Mouse (Mus musculus) MEL-GATA-1-ER (cell line): ENCODE measurements around the gene Rpl38.

ENCODE experiments used
- DNase-seq: peaks from one replicate; pipeline ENCODE4 v3.0.0-alpha.2; 2012; ENCODE audit warnings: low read depth; ENCODE audit errors: extremely low read depth

Gene Rpl38

DNA sequence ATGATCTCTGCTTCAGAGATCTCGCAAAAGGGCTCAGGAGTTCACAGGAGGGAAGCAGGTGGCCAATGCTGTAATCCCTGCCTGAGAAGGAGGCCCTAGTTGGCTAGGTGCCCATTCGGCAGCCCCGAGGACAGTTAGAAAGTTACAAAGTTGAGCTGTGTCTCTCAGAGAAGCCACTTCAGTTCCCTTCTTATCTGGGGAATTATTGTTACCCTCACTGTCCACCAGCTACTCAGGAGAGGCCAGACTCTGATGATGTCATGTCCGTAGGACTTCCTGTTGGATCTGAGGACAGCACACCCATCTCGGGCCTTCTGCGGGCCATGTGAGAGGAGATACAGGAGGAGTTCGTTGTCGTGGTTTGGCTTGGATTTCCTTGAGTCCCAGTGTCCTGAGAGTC lies 11.3 kb downstream of the Rpl38 start:
- DNase-seq = no peak

DNA sequence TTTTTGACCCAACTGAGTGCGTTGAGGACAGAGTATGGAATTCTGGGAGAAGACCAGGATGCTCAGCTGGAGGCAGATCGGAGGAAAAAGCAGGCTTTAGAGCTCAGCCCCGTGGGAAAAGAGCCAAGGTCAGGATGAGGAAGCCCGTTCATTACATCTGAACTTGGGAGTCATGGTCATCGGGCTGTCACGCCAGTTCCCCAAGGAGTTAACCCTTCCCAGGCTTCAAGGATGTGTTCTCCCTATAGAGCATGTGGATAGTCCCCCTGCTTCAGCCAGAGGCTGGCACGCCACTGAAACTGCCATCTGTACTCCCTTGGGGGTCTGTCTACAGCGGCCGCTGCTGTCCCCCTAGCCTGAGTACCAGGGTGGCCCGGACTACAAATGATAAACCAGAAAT lies 12.0 kb downstream of the Rpl38 start:
- DNase-seq = no peak

DNA sequence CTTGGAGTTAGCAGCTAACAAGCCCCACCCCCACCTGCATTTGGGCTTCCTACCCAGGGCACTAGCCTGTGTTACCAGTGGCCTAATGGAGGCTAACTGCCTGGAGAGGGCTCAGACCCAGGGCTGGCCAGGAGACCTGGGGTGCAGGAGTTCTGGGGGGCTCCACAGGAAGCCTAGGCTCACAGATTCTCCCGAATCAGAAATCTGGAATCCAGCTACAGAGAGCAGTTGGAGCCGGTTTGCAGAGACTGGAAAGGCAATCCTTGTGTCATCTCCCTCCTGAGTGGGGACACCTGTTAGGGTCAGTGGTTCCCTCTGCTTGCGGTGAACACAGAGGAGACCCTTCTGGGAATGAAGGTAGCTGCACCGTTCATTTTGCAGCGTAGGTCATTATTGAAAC lies 12.7 kb downstream of the Rpl38 start:
- no peak for DNase-seq

DNA sequence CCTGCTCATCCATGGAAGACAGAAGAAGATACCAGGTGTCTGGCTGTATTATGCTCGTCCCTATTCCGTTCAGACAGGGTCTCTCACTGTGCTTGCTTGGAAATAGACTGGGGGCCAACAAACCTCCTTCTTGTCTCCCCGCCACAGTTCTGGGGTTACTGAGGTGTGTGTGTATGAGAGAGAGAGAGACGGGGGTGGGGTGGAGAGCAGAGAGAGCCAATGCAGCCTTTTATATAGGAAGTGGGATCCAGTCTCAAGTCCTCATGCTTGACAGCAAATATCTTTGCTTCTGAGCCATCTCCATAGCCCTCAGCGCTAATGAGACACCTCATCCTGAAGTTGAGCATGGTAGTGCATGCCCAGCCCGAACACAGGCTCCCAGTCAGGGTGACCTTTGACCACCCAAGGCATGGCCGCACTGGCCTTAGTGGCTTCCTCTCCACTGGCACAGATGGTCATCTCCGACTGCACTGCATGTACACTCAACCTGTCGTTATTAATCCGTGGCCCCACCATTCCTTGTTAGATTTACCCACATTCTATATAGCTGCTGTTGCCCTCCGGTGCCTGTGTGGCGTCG lies 14.1 kb downstream of the Rpl38 start:
- DNase-seq = no peak

DNA sequence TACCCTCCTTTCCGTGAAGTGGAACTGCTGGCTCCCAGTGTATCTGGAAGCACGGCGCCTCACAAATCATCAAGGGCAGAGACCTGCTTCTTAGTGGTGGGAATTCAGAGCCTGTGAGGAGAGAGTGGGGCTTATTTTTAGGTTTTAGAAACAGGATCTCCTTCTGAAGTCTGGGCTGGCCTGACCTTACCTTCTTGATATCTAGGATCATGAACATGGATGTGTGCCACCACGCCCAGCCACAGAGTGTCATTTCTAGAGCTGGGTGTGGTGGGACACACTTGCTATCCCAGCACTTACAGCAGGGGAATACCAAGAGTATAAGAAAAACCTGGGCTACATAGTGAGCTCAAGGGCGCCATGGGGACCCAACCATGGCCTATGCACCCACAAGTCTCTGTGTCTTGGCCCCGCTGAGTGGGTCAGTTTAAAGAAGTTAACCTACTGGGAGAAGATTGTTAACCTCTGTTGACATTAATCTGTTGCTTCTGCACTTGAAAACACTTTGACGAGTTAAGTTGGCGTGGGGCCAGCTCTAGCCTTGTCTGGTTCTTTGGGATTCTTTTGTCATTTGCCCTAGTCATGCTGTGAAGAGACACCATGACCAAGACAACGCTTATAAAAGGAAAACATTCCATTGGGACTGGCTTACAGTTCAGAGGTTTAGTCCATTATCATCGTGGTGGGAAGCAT lies 14.9 kb downstream of the Rpl38 start:
- DNase-seq = no peak

DNA sequence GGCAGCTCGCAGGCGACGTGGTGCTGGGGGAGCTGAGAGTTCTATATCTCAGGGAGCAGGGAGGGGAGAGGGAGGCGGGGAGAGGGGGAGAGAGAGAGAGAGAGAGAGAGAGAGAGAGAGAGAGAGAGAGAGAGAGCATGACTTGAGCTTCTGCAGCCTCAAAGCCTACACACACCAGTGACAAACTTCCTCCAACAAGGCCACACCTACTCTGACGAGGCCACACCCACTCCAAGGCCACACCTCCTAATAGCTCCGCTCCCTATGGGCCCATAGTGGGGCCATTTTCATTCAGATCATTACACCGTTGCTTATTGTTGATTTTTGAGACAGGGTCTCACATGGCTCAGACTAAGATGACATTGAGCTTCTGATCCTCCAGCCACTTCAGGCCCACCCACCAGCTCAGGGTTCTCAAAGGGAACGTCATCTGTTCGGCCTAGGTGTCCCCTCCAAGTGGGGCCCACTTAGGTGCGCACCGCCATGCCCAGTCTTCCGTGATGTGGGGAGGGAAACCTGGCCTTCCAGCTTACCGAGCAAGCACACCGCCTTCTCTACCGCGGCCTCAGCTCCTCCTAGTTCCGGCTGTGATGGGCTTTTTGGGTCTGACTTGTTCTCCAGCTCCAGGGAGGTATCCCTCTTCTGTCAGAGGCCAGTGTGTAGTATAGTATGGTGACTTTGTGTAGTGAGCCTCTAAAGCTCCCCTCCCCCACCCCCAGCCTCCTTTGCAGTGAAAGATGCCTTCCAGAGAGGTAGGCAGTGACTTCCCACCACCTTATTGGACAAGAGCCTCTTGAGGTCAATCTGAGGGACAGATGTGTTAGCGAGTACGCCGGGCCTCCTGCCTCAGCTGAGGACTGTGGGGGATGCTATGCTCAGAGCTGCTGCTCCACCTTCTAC lies 15.6 kb downstream of the Rpl38 start:
- no peak for DNase-seq

DNA sequence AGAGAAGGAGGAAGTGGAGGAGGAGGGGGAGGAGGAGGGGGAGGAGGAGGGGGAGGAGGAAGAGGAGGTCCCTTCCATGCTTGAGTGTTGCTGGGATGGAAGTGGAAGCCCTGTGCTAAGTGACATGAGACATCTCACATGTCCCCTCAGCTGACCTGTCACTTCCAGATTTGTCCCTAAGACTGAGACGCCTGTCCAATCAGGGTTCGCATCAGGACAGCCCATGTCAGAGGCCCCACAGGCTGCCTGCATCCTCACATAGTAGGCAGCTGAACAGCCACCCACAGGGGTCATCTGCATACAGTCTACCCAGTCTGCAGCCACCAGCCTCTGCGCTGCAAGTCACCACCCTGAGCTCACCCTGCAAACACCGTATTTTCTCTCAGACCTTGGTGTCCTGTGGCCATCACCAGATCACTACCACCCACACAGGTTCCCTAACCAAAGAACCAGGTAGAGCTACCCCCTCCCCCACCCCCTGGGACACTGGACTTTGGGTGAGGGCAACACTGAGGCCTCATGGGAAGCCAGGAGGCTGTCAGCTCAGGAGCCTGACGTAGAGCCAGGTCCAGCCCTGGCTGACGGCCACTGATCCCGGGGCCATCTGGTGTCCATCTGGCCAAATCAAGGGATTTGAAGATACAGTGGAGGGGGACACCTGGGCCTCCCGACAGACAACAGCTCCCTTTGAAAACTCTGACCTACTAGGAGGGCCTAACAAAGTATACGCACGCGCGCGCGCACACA lies 16.5 kb downstream of the Rpl38 start:
- no peak for DNase-seq

DNA sequence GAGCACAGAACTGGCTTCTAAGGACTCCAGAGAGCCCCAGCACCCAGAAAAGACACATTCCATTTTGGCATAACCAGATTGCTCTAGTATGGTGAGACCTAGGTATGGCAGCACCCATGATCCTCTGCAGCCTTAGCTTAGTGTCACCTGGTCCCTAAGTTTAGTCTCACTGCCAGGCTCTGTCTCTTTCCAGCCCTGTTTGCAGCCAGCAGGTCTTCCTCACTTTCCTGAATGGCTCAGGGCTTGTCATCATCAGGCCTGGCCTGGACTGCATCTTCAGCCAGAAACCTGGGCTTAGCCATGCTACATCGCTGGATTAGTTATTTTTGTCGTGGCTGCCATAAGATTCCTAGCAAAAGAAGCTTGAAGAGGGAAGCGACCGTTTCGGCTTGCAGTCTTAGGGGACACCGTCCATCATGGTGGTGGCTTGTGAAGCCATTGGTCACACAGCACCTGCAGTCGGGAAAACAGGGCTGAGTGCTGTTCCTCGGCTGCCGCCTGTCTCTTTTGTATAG lies 17.3 kb downstream of the Rpl38 start:
- no peak for DNase-seq

DNA sequence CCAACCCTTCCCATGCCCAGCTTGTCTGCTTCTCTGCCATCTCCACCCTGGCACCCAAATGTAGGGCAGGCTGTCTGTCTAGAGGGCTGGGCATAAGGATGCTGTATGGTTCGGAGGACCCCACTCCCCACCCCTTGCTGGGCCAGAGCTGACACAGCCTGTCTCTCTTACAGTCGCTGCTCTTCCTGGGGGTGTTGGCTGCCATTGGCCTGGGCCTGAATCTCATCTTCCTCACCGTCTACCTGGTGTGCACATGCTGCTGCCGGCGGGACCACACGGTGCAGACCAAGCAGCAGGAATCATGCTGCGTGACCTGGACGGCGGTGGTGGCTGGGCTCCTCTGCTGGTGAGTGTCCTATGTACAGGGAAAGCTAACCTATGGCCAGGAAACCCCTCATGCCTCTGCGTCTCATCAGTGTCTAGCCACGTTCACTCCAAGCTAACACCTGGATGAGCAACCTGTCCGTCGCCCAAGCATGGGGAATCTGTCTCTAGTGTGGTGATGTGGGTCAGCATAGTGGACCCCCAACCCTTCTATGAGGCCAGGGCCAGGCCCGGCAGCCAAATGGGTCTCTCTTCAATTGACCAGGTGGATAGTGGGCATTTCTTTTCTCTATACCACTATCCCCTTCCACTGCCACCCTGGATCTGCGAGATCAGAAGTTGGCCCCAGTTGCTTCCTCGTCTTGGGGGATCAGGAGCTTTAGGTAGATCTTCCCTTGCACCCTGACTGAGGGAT lies 18.1 kb downstream of the Rpl38 start:
- no peak for DNase-seq

DNA sequence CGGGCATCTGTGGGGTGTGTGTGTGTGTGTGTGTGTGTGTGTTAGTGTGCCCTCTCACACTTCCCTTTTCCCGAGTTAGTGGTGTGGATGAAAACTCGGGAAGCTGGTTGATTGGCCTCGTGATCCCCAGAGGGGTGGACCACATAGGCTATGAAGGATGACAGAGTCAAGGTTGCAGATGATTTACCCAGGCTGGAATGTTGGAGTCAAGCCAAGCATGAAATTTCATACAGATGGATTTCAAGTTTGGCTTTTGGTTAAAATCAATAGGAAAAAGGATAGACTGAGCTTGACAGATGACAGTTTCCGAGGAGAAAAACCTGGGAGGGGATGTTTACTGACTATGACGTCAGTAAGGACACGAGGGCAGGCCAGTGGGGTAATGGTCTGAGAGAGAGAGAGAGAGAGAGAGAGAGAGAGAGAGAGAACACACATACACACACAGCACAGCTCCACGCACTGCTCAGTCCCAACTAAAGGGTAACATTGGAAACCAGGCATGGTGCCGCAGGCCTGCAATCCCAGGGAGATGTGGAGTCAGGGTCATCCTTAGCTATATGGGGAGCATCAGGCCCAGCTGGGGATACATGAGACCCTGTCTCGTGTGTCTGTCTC lies 19.4 kb downstream of the Rpl38 start:
- DNase-seq = no peak

DNA sequence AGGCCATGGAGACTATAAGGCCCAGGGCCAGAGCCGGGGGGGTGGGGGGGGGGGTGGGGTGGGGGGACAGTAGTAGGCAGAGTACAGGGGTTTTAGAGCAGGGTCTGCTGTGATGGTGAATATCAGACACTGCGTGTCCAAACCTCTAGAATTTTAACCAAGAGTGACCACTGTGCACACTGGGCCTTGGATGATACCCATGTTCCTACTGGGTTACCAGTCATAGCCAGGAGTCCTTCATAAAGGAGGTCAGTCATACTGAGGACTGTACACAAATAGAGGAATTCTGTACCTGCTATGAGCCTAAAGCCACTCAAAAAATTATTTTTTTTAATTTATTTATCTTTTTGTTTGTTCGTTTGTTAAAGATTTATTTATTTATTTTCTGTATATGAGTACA lies 20.4 kb downstream of the Rpl38 start:
- no peak for DNase-seq

DNA sequence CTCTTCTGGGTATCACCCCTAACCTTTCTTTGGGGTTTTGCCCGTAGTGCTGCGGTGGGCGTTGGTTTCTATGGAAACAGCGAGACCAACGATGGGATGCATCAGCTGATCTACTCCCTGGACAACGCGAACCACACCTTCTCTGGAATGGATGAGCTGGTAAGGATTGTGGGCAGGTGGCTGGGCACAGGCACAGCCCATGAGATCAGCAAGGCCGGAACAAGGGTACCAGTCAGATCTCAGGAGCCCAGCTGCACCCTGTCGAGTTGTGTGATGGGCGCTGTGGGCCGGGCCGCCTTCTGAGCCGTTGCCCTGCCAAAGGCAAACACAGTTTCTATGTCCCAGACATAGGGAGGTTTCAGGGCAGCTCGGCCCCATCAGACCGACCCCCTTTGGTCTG lies 21.9 kb downstream of the Rpl38 start:
- DNase-seq = no peak

DNA sequence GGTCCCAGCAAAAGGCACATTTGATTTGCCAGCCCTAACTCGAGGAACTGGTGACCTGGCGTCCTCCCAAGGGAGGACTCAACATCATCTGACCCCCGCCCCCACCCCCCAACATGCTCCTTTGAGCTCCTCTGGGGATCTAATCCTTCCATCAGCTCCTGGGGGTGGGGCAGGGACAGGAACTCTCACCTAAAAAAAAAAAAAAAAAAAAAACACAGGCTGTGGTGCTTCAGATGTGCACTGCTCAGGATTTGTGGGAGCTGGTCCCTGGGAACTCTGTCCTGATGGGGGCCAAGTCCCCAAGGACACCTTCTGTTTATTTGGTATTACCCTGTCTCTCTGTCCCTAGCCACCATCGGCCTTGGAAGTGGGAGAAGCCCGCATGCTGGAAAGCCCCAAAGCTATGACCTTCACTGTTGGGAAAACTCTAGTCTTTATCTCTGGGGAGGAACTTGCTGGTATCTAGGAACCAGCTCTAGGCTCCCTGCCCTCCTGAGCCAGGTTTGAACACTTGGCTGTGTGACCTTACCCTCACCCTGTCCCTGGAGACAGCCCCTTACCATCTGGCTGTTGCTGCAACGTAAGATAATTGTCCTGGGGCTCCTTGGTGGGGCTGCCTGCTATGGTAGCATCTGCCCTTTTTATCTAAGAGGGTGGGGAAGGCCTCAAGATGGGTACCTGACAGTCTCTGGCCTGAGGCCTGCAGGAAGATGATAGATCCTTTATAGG lies 23.3 kb downstream of the Rpl38 start:
- no peak for DNase-seq

DNA sequence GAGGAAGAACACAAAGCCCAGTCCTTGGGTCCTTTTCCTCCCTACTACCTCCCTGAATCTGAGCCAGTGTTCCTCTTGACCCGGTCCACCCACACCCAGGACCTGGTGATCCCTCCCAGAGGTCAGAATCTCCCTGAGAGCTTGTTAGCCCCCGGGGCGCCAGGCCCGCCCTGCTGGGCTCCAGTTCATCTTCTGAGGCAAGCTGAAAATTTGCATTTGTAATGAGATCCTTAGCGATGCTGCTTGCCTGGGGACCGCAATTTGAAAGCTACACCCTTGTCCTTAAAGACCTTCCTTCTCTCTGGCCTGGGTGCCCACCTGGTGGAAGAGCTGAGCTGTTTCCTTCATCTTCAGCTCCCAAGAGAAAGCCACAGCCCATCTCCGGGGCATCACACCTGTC lies 24.3 kb downstream of the Rpl38 start:
- no peak for DNase-seq

DNA sequence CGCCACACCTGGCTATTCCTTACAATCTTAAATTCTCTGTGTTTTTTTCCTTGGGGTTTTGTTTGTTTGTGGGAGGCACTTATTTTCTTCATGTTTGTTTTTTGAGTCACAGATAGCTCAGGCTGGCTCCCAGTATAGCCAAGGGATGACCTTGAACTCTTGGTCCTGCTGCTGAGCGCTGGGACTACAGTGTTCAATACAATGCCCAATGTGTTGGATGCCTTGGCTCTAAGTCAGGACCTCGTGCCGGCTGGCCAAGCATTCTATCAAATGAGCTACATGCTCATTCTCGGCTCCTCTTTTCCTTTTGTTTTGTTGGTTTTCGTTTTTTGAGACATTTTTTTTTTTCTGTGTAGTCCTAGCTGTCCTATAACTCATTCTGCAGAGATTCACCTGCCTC lies 25.1 kb downstream of the Rpl38 start:
- DNase-seq = no peak

DNA sequence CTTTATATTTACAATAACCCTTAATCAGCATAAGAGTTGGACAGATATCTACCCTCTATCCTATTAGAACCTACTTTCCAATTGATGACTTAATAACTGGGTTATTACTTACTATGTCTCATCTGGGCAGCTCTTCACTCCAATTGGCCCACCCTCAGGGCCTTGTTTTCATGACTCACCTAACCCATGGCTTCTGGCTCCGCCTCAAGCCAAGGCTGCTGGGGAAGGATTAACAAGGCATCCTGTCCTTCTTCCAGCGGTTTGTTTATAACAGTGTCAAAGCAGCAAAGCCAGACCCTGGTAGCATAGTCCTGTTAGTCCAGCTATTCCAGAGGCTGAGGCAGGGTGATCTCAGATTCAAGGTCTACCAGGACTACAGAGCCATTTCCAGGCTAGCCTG lies 26.1 kb downstream of the Rpl38 start:
- DNase-seq = no peak

DNA sequence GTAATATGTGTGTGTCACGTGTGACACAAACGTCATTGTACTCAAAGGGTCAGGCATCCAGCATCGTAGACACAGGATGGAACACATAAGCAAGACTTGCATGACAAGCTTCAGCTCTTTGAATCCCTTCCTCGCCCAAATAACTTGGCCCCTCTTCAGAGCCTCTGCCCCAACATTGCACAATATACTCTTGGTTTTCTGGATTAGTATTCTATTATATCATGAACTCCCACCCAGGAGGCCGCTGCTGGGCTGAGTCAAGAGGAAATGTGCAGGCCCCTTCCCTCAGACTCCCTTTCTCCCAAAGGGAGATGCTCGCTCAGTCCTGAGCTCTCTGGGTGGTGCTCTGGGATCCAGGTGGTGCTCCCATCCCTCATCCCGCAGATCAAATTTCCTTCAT lies 30.2 kb downstream of the Rpl38 start:
- no peak for DNase-seq

DNA sequence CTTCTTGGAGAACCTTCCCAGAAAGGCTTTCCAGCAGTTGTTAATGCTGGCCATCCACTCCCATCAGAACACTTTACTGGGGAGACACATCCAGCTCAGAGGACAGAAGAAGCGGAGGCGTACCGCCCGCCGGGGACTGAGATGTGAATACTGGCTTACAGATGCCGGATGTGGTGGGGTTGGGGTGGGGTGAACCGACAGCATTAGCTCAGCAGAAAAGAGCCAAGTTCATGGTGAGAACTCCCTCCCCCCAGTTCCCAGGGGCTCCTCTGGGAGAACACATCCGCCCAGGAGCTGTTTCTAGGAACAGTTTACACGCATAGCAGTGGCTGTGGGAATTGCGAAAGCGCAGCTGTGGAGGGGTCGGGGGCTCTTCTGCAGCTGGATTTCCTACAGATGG lies 31.2 kb downstream of the Rpl38 start:
- DNase-seq = no peak

DNA sequence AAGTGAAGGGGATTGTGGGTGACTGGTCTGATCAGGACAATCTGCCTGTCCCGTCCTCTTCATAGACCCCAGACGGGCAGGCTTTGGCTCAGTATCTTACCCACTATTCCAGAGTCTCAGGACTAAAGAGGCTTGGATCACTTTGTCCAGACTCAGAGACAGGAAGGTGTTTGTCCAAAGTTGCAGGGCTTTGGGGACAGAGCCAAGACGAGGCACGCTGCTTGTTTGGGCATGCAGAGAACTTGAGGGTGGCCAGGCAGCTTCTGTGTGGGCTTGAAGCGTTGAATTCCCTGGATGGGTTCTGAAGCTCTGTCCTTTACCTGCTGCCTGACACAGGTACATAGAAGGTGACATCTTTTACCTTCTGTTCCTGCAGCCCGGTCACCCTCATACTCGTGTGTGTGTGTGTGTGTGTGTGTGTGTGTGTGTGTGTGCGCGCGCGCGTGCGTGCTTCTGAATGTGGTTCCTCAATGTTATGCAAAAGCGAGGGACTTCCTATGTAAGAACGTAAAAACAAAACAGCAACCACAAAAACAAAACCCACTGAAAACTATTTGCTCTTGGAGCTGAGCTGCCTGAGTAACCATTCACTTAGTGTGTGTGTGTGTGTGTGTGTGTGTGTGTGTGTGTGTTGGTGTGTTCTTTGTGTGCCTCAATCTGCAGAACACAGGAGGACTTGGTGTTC lies 34.1 kb downstream of the Rpl38 start:
- no peak for DNase-seq
